Mouse (Mus musculus): Measurements from ENCODE around the gene Irgm1. TPM values are rescaled to one million over a fixed set of nuclear protein-coding genes. Genes with fewer than 3 reads are reported as not detected.
"Not testable (repeated sequence)": the region's sequence is repeated elsewhere in the genome, so short reads cannot be mapped to it uniquely, and the experiment has no call there.

The Irgm1 gene
- polyA plus RNA-seq, 1 experiment from 2014 or later = 5.0 TPM

DNA sequence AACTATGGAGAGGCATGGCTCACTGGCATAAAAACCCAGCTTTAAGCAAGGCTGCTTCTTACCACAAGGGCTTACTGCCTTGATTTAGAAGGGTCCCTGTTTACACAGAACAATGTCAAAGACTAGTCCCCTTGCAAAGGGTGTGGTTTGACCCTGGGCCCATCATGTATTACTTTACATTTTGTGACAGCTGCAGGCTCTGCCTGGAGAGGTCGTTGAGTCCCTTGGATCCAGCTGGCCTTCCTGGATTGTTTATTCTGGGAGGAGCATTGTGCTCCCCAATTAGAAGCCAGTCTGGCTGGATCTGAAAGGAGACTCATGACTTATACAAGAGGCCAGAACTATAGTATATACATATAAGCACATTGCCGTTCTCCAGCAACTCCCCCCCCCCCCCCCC, 21.2 kb downstream of the Irgm1 start:
- no peak overlapping the region for H3K9ac ChIP-seq (replicated peaks; ENCODE audit: low read length)
- H3K27ac ChIP-seq (replicated peaks; ENCODE audit: low read depth, low read length) = no peak overlapping the region
- no peak for ATAC-seq (ENCODE audit: low FRiP score, low TSS enrichment)
- no peak overlapping the region for H3K4me3 ChIP-seq (replicated peaks; ENCODE audit: low read depth, low read length)
- no peaks in the 10 kb centered on the region for H3K36me3 ChIP-seq (ENCODE audit: control insufficient read depth, insufficient read depth, low read length)
- no peak overlapping the region for H3K4me2 ChIP-seq (ENCODE audit: low read length)
- peaks cover 22% of the 10 kb centered on the region for H3K4me1 ChIP-seq (ENCODE audit: control insufficient read depth, insufficient read depth, low read length)
- no peak for DNase-seq
- H3K27me3 ChIP-seq (ENCODE audit: control insufficient read depth, insufficient read depth, low read length) = no peaks in the 10 kb centered on the region
- WGBS = 46% methylated on average over 2 of the region's 2 CpGs
- H3K9me3 ChIP-seq (ENCODE audit: control insufficient read depth, low read length) = no peaks in the 10 kb centered on the region

DNA sequence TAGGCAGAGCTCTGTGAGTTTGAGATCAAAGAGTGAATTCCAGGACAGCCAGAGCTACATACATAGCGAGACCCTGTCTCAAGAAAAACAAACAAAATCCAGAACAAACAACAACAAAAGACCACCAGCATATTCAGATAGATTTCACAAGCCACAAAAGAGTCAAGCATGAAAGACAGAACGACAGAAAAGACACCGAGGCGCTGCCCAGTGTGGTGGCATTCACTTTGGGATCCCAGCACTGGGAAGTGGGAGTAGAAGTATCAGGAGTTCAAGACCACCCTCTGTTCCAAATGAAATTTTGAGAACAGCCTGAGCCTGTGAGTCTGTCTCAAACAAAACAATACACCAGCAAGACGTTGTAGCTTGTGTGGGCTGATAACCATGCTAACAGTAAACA, 24.6 kb downstream of the Irgm1 start:
- ATAC-seq (ENCODE audit: low FRiP score, low TSS enrichment) = no peak
- no peaks in the 10 kb centered on the region for H3K4me1 ChIP-seq (ENCODE audit: control insufficient read depth, insufficient read depth, low read length)

GRCm38 (mm10) chr11:48846362-48846761, 25.1 kb downstream of the Irgm1 start:
- DNase-seq; H3K27ac ChIP-seq (replicated peaks; ENCODE audit: low read depth, low read length); H3K9ac ChIP-seq (replicated peaks; ENCODE audit: low read length); H3K4me1 ChIP-seq (ENCODE audit: control insufficient read depth, insufficient read depth, low read length); H3K27me3 ChIP-seq (ENCODE audit: control insufficient read depth, insufficient read depth, low read length); H3K4me2 ChIP-seq (ENCODE audit: low read length); ATAC-seq (ENCODE audit: low FRiP score, low TSS enrichment); H3K36me3 ChIP-seq (ENCODE audit: control insufficient read depth, insufficient read depth, low read length); H3K9me3 ChIP-seq (ENCODE audit: control insufficient read depth, low read length); H3K4me3 ChIP-seq (replicated peaks; ENCODE audit: low read depth, low read length): not testable (repeated sequence)
- WGBS = 83% methylated on average over 2 of the region's 2 CpGs

More for the DNA sequence above, 24.6 kb downstream of the Irgm1 start:
- Histone ChIP-seq H3K4me2 (ENCODE audit: low read length) (no peak overlapping the region), H3K9ac (replicated peaks; ENCODE audit: low read length) (no peak overlapping the region), H3K9me3 (ENCODE audit: control insufficient read depth, low read length) (no peaks in the 10 kb centered on the region), H3K36me3 (ENCODE audit: control insufficient read depth, insufficient read depth, low read length) (no peaks in the 10 kb centered on the region), H3K27me3 (ENCODE audit: control insufficient read depth, insufficient read depth, low read length) (no peaks in the 10 kb centered on the region), H3K27ac (replicated peaks; ENCODE audit: low read depth, low read length) (no peak overlapping the region), H3K4me3 (replicated peaks; ENCODE audit: low read depth, low read length) (no peak overlapping the region)
- WGBS = 66% methylated on average over 5 of the region's 5 CpGs
- DNase-seq = no peak

GRCm38 (mm10) chr11:48845244-48845815, 26.2 kb downstream of the Irgm1 start:
- Histone ChIP-seq H3K4me1 (ENCODE audit: control insufficient read depth, insufficient read depth, low read length) (no peaks in the 10 kb centered on the region), H3K4me3 (replicated peaks; ENCODE audit: low read depth, low read length) (no peak overlapping the region), H3K4me2 (ENCODE audit: low read length) (no peak overlapping the region), H3K36me3 (ENCODE audit: control insufficient read depth, insufficient read depth, low read length) (no peaks in the 10 kb centered on the region), H3K27ac (replicated peaks; ENCODE audit: low read depth, low read length) (no peak overlapping the region), H3K9me3 (ENCODE audit: control insufficient read depth, low read length) (no peaks in the 10 kb centered on the region), H3K27me3 (ENCODE audit: control insufficient read depth, insufficient read depth, low read length) (no peaks in the 10 kb centered on the region), H3K9ac (replicated peaks; ENCODE audit: low read length) (no peak overlapping the region)
- 44% methylated on average over 13 of the region's 13 CpGs for WGBS
- ATAC-seq (ENCODE audit: low FRiP score, low TSS enrichment) = no peak
- DNase-seq = no peak

DNA sequence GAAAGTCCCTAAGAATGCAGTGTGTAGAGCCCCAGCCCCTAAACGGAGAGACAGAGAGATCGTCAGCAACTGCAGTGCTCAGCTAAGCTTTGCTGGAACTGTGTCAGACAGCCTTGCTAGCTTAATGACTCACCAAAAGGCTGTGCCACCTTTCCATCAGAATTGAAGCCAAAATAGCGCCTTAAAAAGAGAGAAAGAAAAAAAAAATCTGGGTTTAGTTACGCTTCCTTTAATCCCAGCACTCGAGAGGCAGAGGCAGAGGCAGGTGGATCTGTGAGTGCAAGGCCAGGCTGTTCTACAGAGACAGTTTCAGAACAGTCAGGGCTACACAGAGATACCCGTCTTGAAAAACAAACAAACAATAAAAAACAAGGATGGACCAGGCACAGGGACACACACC, 27.2 kb downstream of the Irgm1 start:
- Histone ChIP-seq H3K4me1 (ENCODE audit: control insufficient read depth, insufficient read depth, low read length) (no peaks in the 10 kb centered on the region), H3K4me3 (replicated peaks; ENCODE audit: low read depth, low read length) (no peak overlapping the region), H3K4me2 (ENCODE audit: low read length) (no peak overlapping the region), H3K9ac (replicated peaks; ENCODE audit: low read length) (no peak overlapping the region), H3K9me3 (ENCODE audit: control insufficient read depth, low read length) (no peaks in the 10 kb centered on the region), H3K27me3 (ENCODE audit: control insufficient read depth, insufficient read depth, low read length) (peaks cover 8% of the 10 kb centered on the region; the same call in 1 of the 2 replicates), H3K36me3 (ENCODE audit: control insufficient read depth, insufficient read depth, low read length) (no peaks in the 10 kb centered on the region), H3K27ac (replicated peaks; ENCODE audit: low read depth, low read length) (no peak overlapping the region)
- ATAC-seq (ENCODE audit: low FRiP score, low TSS enrichment) = no peak
- WGBS = 41% methylated on average over 6 of the region's 6 CpGs
- no peak for DNase-seq

GRCm38 (mm10) chr11:48843202-48843601, 28.3 kb downstream of the Irgm1 start:
- no peak overlapping the region for H3K9ac ChIP-seq (replicated peaks; ENCODE audit: low read length)
- DNase-seq (no peak), ATAC-seq (ENCODE audit: low FRiP score, low TSS enrichment) (no peak)
- H3K9me3 ChIP-seq (ENCODE audit: control insufficient read depth, low read length) = no peaks in the 10 kb centered on the region
- no peak overlapping the region for H3K27ac ChIP-seq (replicated peaks; ENCODE audit: low read depth, low read length)
- no peaks in the 10 kb centered on the region for H3K36me3 ChIP-seq (ENCODE audit: control insufficient read depth, insufficient read depth, low read length)
- peaks cover 6% of the 10 kb centered on the region for H3K4me1 ChIP-seq (ENCODE audit: control insufficient read depth, insufficient read depth, low read length)
- 86% methylated on average over 11 of the region's 11 CpGs for WGBS
- H3K4me2 ChIP-seq (ENCODE audit: low read length) = no peak overlapping the region
- no peak overlapping the region for H3K4me3 ChIP-seq (replicated peaks; ENCODE audit: low read depth, low read length)
- H3K27me3 ChIP-seq (ENCODE audit: control insufficient read depth, insufficient read depth, low read length) = peaks cover 10% of the 10 kb centered on the region; the same call in 1 of the 2 replicates

DNA sequence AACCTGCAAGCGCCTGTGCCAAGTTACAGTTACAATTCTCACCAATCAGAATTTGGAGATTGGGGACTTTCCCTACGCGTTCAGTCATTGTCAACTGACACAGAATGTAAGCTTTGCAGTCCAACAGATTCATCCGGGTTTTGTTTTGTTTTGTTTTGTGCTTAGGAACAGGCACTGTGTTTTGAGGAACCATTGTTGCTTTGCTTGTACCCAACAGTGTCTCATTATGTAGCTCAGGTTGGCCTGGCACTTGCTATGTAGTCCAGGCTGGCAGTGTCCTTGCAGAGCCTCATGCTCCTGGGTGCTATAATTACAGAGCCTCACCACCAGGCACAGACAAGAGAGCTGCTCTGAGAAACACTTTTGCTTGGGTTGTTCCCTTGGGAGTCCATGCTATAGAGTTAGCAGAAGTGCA, 29.1 kb downstream of the Irgm1 start:
- ATAC-seq (ENCODE audit: low FRiP score, low TSS enrichment) = no peak
- no peak overlapping the region for H3K4me3 ChIP-seq (replicated peaks; ENCODE audit: low read depth, low read length)
- WGBS = 82% methylated on average over 4 of the region's 4 CpGs

DNA sequence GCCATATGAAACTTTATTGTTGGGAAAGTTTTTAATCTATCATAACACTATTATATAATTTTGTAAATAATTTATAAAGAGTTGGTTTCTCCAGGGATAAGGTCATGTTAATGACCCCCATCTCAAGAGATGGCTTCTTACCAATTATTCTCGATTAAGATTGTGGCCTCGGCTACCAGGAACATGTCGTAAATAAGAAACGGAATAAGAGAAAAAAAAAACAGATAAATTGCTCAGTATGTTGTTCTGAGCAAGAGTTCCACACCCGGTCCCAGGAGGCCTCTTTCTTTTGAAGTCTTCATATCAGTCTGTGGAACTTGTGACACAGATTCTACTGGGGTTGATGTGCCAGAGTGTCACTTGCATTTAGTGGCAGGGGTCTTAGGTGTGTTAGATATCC, 30.3 kb downstream of the Irgm1 start:
- Histone ChIP-seq H3K4me1 (ENCODE audit: control insufficient read depth, insufficient read depth, low read length) (peaks cover 7% of the 10 kb centered on the region), H3K36me3 (ENCODE audit: control insufficient read depth, insufficient read depth, low read length) (no peaks in the 10 kb centered on the region), H3K27me3 (ENCODE audit: control insufficient read depth, insufficient read depth, low read length) (peaks cover 10% of the 10 kb centered on the region), H3K27ac (replicated peaks; ENCODE audit: low read depth, low read length) (no peak overlapping the region), H3K9ac (replicated peaks; ENCODE audit: low read length) (no peak overlapping the region), H3K4me2 (ENCODE audit: low read length) (no peak overlapping the region), H3K9me3 (ENCODE audit: control insufficient read depth, low read length) (no peaks in the 10 kb centered on the region), H3K4me3 (replicated peaks; ENCODE audit: low read depth, low read length) (no peak overlapping the region)
- no peak for DNase-seq
- WGBS = 91% methylated on average over 5 of the region's 5 CpGs
- no peak for ATAC-seq (ENCODE audit: low FRiP score, low TSS enrichment)

More for the DNA sequence above, 29.1 kb downstream of the Irgm1 start:
- Histone ChIP-seq H3K27ac (replicated peaks; ENCODE audit: low read depth, low read length) (no peak overlapping the region), H3K4me2 (ENCODE audit: low read length) (no peak overlapping the region), H3K36me3 (ENCODE audit: control insufficient read depth, insufficient read depth, low read length) (no peaks in the 10 kb centered on the region), H3K4me1 (ENCODE audit: control insufficient read depth, insufficient read depth, low read length) (peaks cover 7% of the 10 kb centered on the region), H3K9ac (replicated peaks; ENCODE audit: low read length) (no peak overlapping the region), H3K9me3 (ENCODE audit: control insufficient read depth, low read length) (no peaks in the 10 kb centered on the region), H3K27me3 (ENCODE audit: control insufficient read depth, insufficient read depth, low read length) (peaks cover 10% of the 10 kb centered on the region; the same call in 1 of the 2 replicates)
- DNase-seq = no peak

GRCm38 (mm10) chr11:48840805-48841204, 30.7 kb downstream of the Irgm1 start:
- Histone ChIP-seq H3K27ac (replicated peaks; ENCODE audit: low read depth, low read length) (no peak overlapping the region), H3K27me3 (ENCODE audit: control insufficient read depth, insufficient read depth, low read length) (peaks cover 10% of the 10 kb centered on the region), H3K4me3 (replicated peaks; ENCODE audit: low read depth, low read length) (no peak overlapping the region), H3K36me3 (ENCODE audit: control insufficient read depth, insufficient read depth, low read length) (no peaks in the 10 kb centered on the region), H3K9ac (replicated peaks; ENCODE audit: low read length) (no peak overlapping the region), H3K4me1 (ENCODE audit: control insufficient read depth, insufficient read depth, low read length) (peaks cover 7% of the 10 kb centered on the region), H3K9me3 (ENCODE audit: control insufficient read depth, low read length) (no peaks in the 10 kb centered on the region), H3K4me2 (ENCODE audit: low read length) (no peak overlapping the region)
- DNase-seq (no peak), ATAC-seq (ENCODE audit: low FRiP score, low TSS enrichment) (no peak)

Data from midbrain, embryonic 14.5 days (tissue).